Mouse (Mus musculus): ENCODE results near the gene Hpd. TPM values are rescaled to one million over a fixed set of nuclear protein-coding genes. Genes with fewer than 3 reads are reported as not detected.

The Hpd gene
- polyA plus RNA-seq, 1 experiment from 2014 or later, result 638 TPM

- H3K27ac ChIP-seq (ENCODE audit: low read depth), result no peak overlapping the region
- peak; percentile 34 for DNase-seq
- H3K4me2 ChIP-seq (ENCODE audit: low read depth, low read length), result no peak overlapping the region
- no peaks in the 10 kb centered on the region for H3K9me3 ChIP-seq (ENCODE audit: low read length)
- peaks cover 89% of the 10 kb centered on the region for H3K36me3 ChIP-seq (replicated peaks; ENCODE audit: insufficient read depth, low read length)
- WGBS (ENCODE audit: insufficient replicate concordance), result 89% methylated on average over 12 of the region's 12 CpGs
- peak; percentile 65 for TF ChIP-seq CTCF (IDR thresholded peaks at IDR 0.05; ENCODE audit: low read depth)
- TF ChIP-seq EP300 (IDR thresholded peaks at IDR 0.05; ENCODE audit: low read depth), result no peak
- no peak for ATAC-seq
- H3K9ac ChIP-seq (replicated peaks), result no peak overlapping the region
- peaks cover 4% of the 10 kb centered on the region for H3K4me1 ChIP-seq (ENCODE audit: insufficient read depth)
- no peaks in the 10 kb centered on the region for H3K27me3 ChIP-seq (ENCODE audit: insufficient read depth, low read length)
- no peak overlapping the region for H3K4me3 ChIP-seq (ENCODE audit: low read depth, low read length)
Observed at GRCm38 (mm10) chr5:123156763-123157162, 25.8 kb downstream of the Hpd start.

- Histone ChIP-seq H3K27me3 (ENCODE audit: insufficient read depth, low read length) (no peaks in the 10 kb centered on the region), H3K36me3 (replicated peaks; ENCODE audit: insufficient read depth, low read length) (peaks cover 81% of the 10 kb centered on the region), H3K27ac (ENCODE audit: low read depth) (no peak overlapping the region), H3K9me3 (ENCODE audit: low read length) (no peaks in the 10 kb centered on the region), H3K4me1 (ENCODE audit: insufficient read depth) (peaks cover 16% of the 10 kb centered on the region), H3K4me2 (ENCODE audit: low read depth, low read length) (no peak overlapping the region), H3K9ac (replicated peaks) (no peak overlapping the region), H3K4me3 (ENCODE audit: low read depth, low read length) (no peak overlapping the region)
- peak; percentile 51 for ATAC-seq
- TF ChIP-seq CTCF (IDR thresholded peaks at IDR 0.05; ENCODE audit: low read depth), result peak; percentile 92
- no peak for TF ChIP-seq EP300 (IDR thresholded peaks at IDR 0.05; ENCODE audit: low read depth)
- WGBS (ENCODE audit: insufficient replicate concordance), result 53% methylated on average over 7 of the region's 7 CpGs
- peak; percentile 80 for DNase-seq
Observed at GRCm38 (mm10) chr5:123155425-123155824, 27.1 kb downstream of the Hpd start.

GRCm38 (mm10) chr5:123152901-123153300, 29.6 kb downstream of the Hpd start:
- no peaks in the 10 kb centered on the region for H3K27me3 ChIP-seq (ENCODE audit: insufficient read depth, low read length)
- TF ChIP-seq EP300 (IDR thresholded peaks at IDR 0.05; ENCODE audit: low read depth) (no peak), CTCF (IDR thresholded peaks at IDR 0.05; ENCODE audit: low read depth) (no peak)
- no peak overlapping the region for H3K27ac ChIP-seq (ENCODE audit: low read depth)
- H3K9me3 ChIP-seq (ENCODE audit: low read length), result no peaks in the 10 kb centered on the region
- DNase-seq (no peak), ATAC-seq (no peak)
- H3K4me2 ChIP-seq (ENCODE audit: low read depth, low read length), result 0 out of 2 replicates have a peak overlapping the region, but pooled peaks have one; percentile 30
- H3K4me1 ChIP-seq (ENCODE audit: insufficient read depth), result peaks cover 37% of the 10 kb centered on the region
- 67% methylated on average over 1 of the region's 1 CpGs for WGBS (ENCODE audit: insufficient replicate concordance)
- H3K4me3 ChIP-seq (ENCODE audit: low read depth, low read length), result no peak overlapping the region
- peaks cover 71% of the 10 kb centered on the region for H3K36me3 ChIP-seq (replicated peaks; ENCODE audit: insufficient read depth, low read length)
- no peak overlapping the region for H3K9ac ChIP-seq (replicated peaks)

GRCm38 (mm10) chr5:123151707-123152362, 30.7 kb downstream of the Hpd start:
- Histone ChIP-seq H3K4me3 (ENCODE audit: low read depth, low read length) (no peak overlapping the region), H3K4me2 (ENCODE audit: low read depth, low read length) (peak overlapping the region; percentile 47), H3K27ac (ENCODE audit: low read depth) (no peak overlapping the region), H3K9ac (replicated peaks) (no peak overlapping the region), H3K36me3 (replicated peaks; ENCODE audit: insufficient read depth, low read length) (peaks cover 71% of the 10 kb centered on the region), H3K27me3 (ENCODE audit: insufficient read depth, low read length) (no peaks in the 10 kb centered on the region), H3K4me1 (ENCODE audit: insufficient read depth) (peaks cover 37% of the 10 kb centered on the region), H3K9me3 (ENCODE audit: low read length) (no peaks in the 10 kb centered on the region)
- ATAC-seq (no peak), DNase-seq (no peak)
- WGBS (ENCODE audit: insufficient replicate concordance), result 92% methylated on average over 19 of the region's 19 CpGs
- TF ChIP-seq EP300 (IDR thresholded peaks at IDR 0.05; ENCODE audit: low read depth) (no peak), CTCF (IDR thresholded peaks at IDR 0.05; ENCODE audit: low read depth) (no peak)

- Histone ChIP-seq H3K4me1 (ENCODE audit: insufficient read depth) (peaks cover 39% of the 10 kb centered on the region), H3K9ac (replicated peaks) (peak overlapping the region; percentile 46), H3K4me3 (ENCODE audit: low read depth, low read length) (peak overlapping the region; percentile 55), H3K27me3 (ENCODE audit: insufficient read depth, low read length) (no peaks in the 10 kb centered on the region), H3K36me3 (replicated peaks; ENCODE audit: insufficient read depth, low read length) (peaks cover 71% of the 10 kb centered on the region), H3K27ac (ENCODE audit: low read depth) (peak overlapping the region; percentile 76), H3K4me2 (ENCODE audit: low read depth, low read length) (peak overlapping the region; percentile 83), H3K9me3 (ENCODE audit: low read length) (no peaks in the 10 kb centered on the region)
- TF ChIP-seq CTCF (IDR thresholded peaks at IDR 0.05; ENCODE audit: low read depth) (no peak), EP300 (IDR thresholded peaks at IDR 0.05; ENCODE audit: low read depth) (no peak)
- 31% methylated on average over 7 of the region's 7 CpGs for WGBS (ENCODE audit: insufficient replicate concordance)
- peak; percentile 74 for DNase-seq
- ATAC-seq, result peak; percentile 18
Observed at GRCm38 (mm10) chr5:123151077-123151476, 31.4 kb downstream of the Hpd start.

GRCm38 (mm10) chr5:123150641-123151040, 31.9 kb downstream of the Hpd start:
- peaks cover 44% of the 10 kb centered on the region for H3K4me1 ChIP-seq (ENCODE audit: insufficient read depth)
- peak overlapping the region; percentile 83 for H3K4me2 ChIP-seq (ENCODE audit: low read depth, low read length)
- TF ChIP-seq EP300 (IDR thresholded peaks at IDR 0.05; ENCODE audit: low read depth) (no peak), CTCF (IDR thresholded peaks at IDR 0.05; ENCODE audit: low read depth) (no peak)
- peak overlapping the region; percentile 46 for H3K9ac ChIP-seq (replicated peaks)
- no peaks in the 10 kb centered on the region for H3K9me3 ChIP-seq (ENCODE audit: low read length)
- no peaks in the 10 kb centered on the region for H3K27me3 ChIP-seq (ENCODE audit: insufficient read depth, low read length)
- peak overlapping the region; percentile 55 for H3K4me3 ChIP-seq (ENCODE audit: low read depth, low read length)
- DNase-seq (peak; percentile 63), ATAC-seq (no peak)
- H3K36me3 ChIP-seq (replicated peaks; ENCODE audit: insufficient read depth, low read length), result peaks cover 72% of the 10 kb centered on the region
- 19% methylated on average over 7 of the region's 7 CpGs for WGBS (ENCODE audit: insufficient replicate concordance)
- H3K27ac ChIP-seq (ENCODE audit: low read depth), result peak overlapping the region; percentile 76
